ENCODE assay signal across 8 mouse cellular contexts in genomic region chrX:77509776-77510175, GRCm38 (mm10). TPM values are rescaled to one million over a fixed set of nuclear protein-coding genes. Genes with fewer than 3 reads are reported as not detected.
A peak's percentile ranks its signal among the peaks of the same experiment; 100 is the strongest.
DNase-seq lines count a peak whose midpoint lies in the region; ATAC-seq lines count a peak whose summit lies in the region.

No protein-coding gene starts in this region.

- H3K4me2 ChIP-seq in embryonic facial prominence, embryonic 14.5 days (ENCODE audit: low read depth, low read length) = peak overlapping the region; percentile 58
- peak overlapping the region; percentile 58 for H3K4me2 ChIP-seq in intestine, embryonic 14.5 days (ENCODE audit: low read length)
- H3K4me2 ChIP-seq in liver, embryonic 13.5 days = peak overlapping the region; percentile 75

- no peak for DNase-seq in heart, embryonic 10.5 days (ENCODE audit: low spot score)
- DNase-seq in heart, adult 8-10 months (ENCODE audit: low spot score) = no peak
- DNase-seq in T-cell, adult 2 months (ENCODE audit: low spot score) = peak; percentile 42
- peak; percentile 41 for DNase-seq in embryonic facial prominence, embryonic 14.5 days (ENCODE audit: low spot score)
- DNase-seq in intestine, embryonic 14.5 days (ENCODE audit: low spot score) = no peak
- peak; percentile 9 for DNase-seq in liver, embryonic 13.5 days
- DNase-seq in retina, embryonic 14.5 days (ENCODE audit: low spot score) = peak; percentile 55
- DNase-seq in urinary bladder, adult 18-20 months (ENCODE audit: low spot score in 2 of 2) = no peak

- 16% methylated on average over 10 of the region's 10 CpGs for WGBS in heart, embryonic 10.5 days
- 18% methylated on average over 10 of the region's 10 CpGs for WGBS in embryonic facial prominence, embryonic 14.5 days
- 16% methylated on average over 10 of the region's 10 CpGs for WGBS in intestine, embryonic 14.5 days
- 13% methylated on average over 10 of the region's 10 CpGs for WGBS in liver, embryonic 13.5 days (ENCODE audit: insufficient replicate concordance)

- no peak; the same call in 1 of the 2 replicates for ATAC-seq in embryonic facial prominence, embryonic 14.5 days (ENCODE audit: low read depth)
- no peak; the same call in 1 of the 2 replicates for ATAC-seq in intestine, embryonic 14.5 days (replicated peaks; ENCODE audit: low FRiP score, low TSS enrichment, low read depth)
- no peak for ATAC-seq in liver, embryonic 13.5 days (ENCODE audit: low read depth)

- no peaks in the 10 kb centered on the region for H3K36me3 ChIP-seq in heart, embryonic 10.5 days
- H3K36me3 ChIP-seq in embryonic facial prominence, embryonic 14.5 days (ENCODE audit: control insufficient read depth, insufficient read depth, low read length) = no peaks in the 10 kb centered on the region
- H3K36me3 ChIP-seq in intestine, embryonic 14.5 days (ENCODE audit: control insufficient read depth, insufficient read depth, low read length) = no peaks in the 10 kb centered on the region
- no peaks in the 10 kb centered on the region for H3K36me3 ChIP-seq in liver, embryonic 13.5 days

- peak overlapping the region; percentile 96 for H3K27ac ChIP-seq in heart, embryonic 10.5 days
- H3K27ac ChIP-seq in embryonic facial prominence, embryonic 14.5 days (replicated peaks; ENCODE audit: low read depth, low read length) = peak overlapping the region; percentile 98
- peak overlapping the region; percentile 96 for H3K27ac ChIP-seq in intestine, embryonic 14.5 days (ENCODE audit: low read depth)
- H3K27ac ChIP-seq in liver, embryonic 13.5 days = peak overlapping the region; percentile 77

- H3K9ac ChIP-seq in embryonic facial prominence, embryonic 14.5 days (ENCODE audit: low read depth, low read length) = peak overlapping the region; percentile 92; the same call in 1 of the 2 replicates
- H3K9ac ChIP-seq in intestine, embryonic 14.5 days (ENCODE audit: low read length) = no peak overlapping the region
- H3K9ac ChIP-seq in liver, embryonic 13.5 days = peak overlapping the region; percentile 80

- peak overlapping the region; percentile 70 for H3K4me3 ChIP-seq in heart, embryonic 10.5 days
- H3K4me3 ChIP-seq in embryonic facial prominence, embryonic 14.5 days (ENCODE audit: low read depth, low read length) = peak overlapping the region; percentile 63
- 0 out of 2 replicates have a peak overlapping the region, but pooled peaks have one; percentile 56 for H3K4me3 ChIP-seq in intestine, embryonic 14.5 days (ENCODE audit: low read depth, low read length)
- H3K4me3 ChIP-seq in liver, embryonic 13.5 days (replicated peaks) = peak overlapping the region; percentile 73

- H3K27me3 ChIP-seq in heart, embryonic 10.5 days (ENCODE audit: insufficient read depth, poor library complexity, severe bottlenecking) = no peaks in the 10 kb centered on the region
- no peaks in the 10 kb centered on the region for H3K27me3 ChIP-seq in embryonic facial prominence, embryonic 14.5 days (replicated peaks; ENCODE audit: control insufficient read depth, insufficient read depth, low read length)
- no peaks in the 10 kb centered on the region for H3K27me3 ChIP-seq in intestine, embryonic 14.5 days (replicated peaks; ENCODE audit: control insufficient read depth, insufficient read depth, low read length)
- no peaks in the 10 kb centered on the region for H3K27me3 ChIP-seq in liver, embryonic 13.5 days

- no peaks in the 10 kb centered on the region for H3K9me3 ChIP-seq in heart, embryonic 10.5 days
- H3K9me3 ChIP-seq in embryonic facial prominence, embryonic 14.5 days (ENCODE audit: control insufficient read depth, low read length) = no peaks in the 10 kb centered on the region
- no peaks in the 10 kb centered on the region for H3K9me3 ChIP-seq in intestine, embryonic 14.5 days (ENCODE audit: control insufficient read depth, low read length)
- H3K9me3 ChIP-seq in liver, embryonic 13.5 days (replicated peaks) = no peaks in the 10 kb centered on the region

- no peaks in the 10 kb centered on the region for H3K4me1 ChIP-seq in heart, embryonic 10.5 days
- H3K4me1 ChIP-seq in embryonic facial prominence, embryonic 14.5 days (ENCODE audit: control insufficient read depth, insufficient read depth, low read length) = 0 out of 2 replicates have a peak, but pooled peaks cover 7% of the 10 kb centered on the region
- H3K4me1 ChIP-seq in intestine, embryonic 14.5 days (replicated peaks; ENCODE audit: control insufficient read depth, insufficient read depth, low read length) = no peaks in the 10 kb centered on the region; the same call in 1 of the 2 replicates
- peaks cover 26% of the 10 kb centered on the region for H3K4me1 ChIP-seq in liver, embryonic 13.5 days (replicated peaks)

RNA-seq across cellular contexts. Expression of gene Tbl1x, which starts 1.0 kb away (rescaled TPM):
- 59.9 and 66.6 TPM in 2 replicates for polyA plus RNA-seq in heart, embryonic 10.5 days (2016; fragmentation: Nextera tagmentation; extraction: Ambion mirVana)
- total RNA-seq in heart, adult 8-10 months (2022) = 10 to 100 TPM; 28.4 to 31.0 (median 29.7) TPM
- polyA plus RNA-seq in embryonic facial prominence, embryonic 14.5 days (2014; fragmentation: Nextera tagmentation; extraction: Ambion mirVana) = 67.5 and 74.1 TPM in 2 replicates
- 82.5 and 88.0 TPM in 2 replicates for polyA plus RNA-seq in intestine, embryonic 14.5 days (2014; fragmentation: Nextera tagmentation; extraction: Ambion mirVana)
- 20.3 and 22.9 TPM in 2 replicates for polyA plus RNA-seq in liver, embryonic 13.5 days (2015; fragmentation: Nextera tagmentation; extraction: Ambion mirVana)

Comparison
In these comparisons a context has a peak if more than half of its experiments do, and no peak if none do; other contexts are left out.
1. DNase-seq: peak in T-cell, adult 2 months (single experiment), embryonic facial prominence, embryonic 14.5 days (single experiment), liver, embryonic 13.5 days (single experiment) and retina, embryonic 14.5 days (single experiment); none in heart, embryonic 10.5 days (single experiment), heart, adult 8-10 months (single experiment), intestine, embryonic 14.5 days (single experiment) and urinary bladder, adult 18-20 months (0 of 2).
2. Peak in every context shown above with its lines, with median percentiles within 50 percentile points of each other: H3K27ac ChIP-seq, H3K4me3 ChIP-seq and H3K4me2 ChIP-seq.